Mouse (Mus musculus): ENCODE measurements around the gene Syt12. TPM values are rescaled to one million over a fixed set of nuclear protein-coding genes. Genes with fewer than 3 reads are reported as not detected.

The Syt12 gene
- polyA plus RNA-seq, 1 experiment = not detected

DNA sequence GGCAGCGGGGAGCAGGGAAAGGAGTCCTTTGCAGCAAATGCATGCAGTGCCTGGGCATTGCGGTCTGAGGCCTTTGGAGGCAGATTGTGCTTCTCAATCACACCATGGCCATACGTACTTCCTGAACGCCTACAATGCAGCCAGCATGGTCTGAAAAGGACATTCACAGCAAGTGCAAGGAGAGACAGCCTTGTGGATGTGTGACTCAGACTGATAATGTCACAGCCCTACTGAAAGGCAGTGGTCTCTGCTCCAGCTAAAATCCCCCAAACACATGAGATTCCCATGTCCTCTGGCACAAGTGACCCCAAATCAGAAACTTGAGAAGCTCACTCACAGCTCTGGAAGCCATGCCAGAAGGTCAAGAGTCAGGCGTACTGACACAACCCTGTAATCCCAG lies 18.6 kb upstream of the Syt12 start:
- Histone ChIP-seq H3K27ac (ENCODE audit: control insufficient read depth, insufficient read depth, low read depth, low read length, poor library complexity) (no peak overlapping the region), H3K4me1 (ENCODE audit: control insufficient read depth, insufficient read depth, low read length) (no peaks in the 10 kb centered on the region), H3K4me3 (replicated peaks; ENCODE audit: control insufficient read depth, low read depth, low read length) (no peak overlapping the region)
- 83% methylated on average over 5 of the region's 5 CpGs for WGBS
- TF ChIP-seq POLR2A (IDR thresholded peaks at IDR 0.05; ENCODE audit: borderline replicate concordance, control insufficient read depth, low read depth, low read length) (no peak), CTCF (IDR thresholded peaks at IDR 0.05; ENCODE audit: control insufficient read depth, insufficient read depth, low read length) (no peak)

DNA sequence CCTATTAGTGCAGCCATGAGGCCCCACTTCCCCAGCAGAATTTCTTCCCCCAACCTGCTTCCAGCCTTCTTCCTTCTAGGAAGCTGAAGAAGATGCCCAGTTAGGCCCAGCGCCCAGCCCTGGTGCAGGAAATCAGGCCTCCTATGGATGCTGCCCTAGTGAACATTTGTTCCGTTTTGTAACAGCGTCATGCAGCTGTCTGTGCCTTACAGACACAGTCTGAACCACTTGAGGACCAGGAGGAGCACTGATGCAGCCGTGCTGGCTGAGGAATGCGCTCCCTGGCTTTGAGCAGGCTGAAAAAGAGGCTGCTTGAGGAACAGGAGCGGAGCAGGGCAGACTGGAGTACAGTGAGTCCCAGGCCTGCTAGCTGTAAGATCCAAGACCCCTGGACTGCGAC lies 17.5 kb upstream of the Syt12 start:
- TF ChIP-seq POLR2A (IDR thresholded peaks at IDR 0.05; ENCODE audit: borderline replicate concordance, control insufficient read depth, low read depth, low read length) (no peak), CTCF (IDR thresholded peaks at IDR 0.05; ENCODE audit: control insufficient read depth, insufficient read depth, low read length) (no peak)
- WGBS = 84% methylated on average over 7 of the region's 7 CpGs
- no peaks in the 10 kb centered on the region for H3K4me1 ChIP-seq (ENCODE audit: control insufficient read depth, insufficient read depth, low read length)
- H3K4me3 ChIP-seq (replicated peaks; ENCODE audit: control insufficient read depth, low read depth, low read length) = no peak overlapping the region
- no peak overlapping the region for H3K27ac ChIP-seq (ENCODE audit: control insufficient read depth, insufficient read depth, low read depth, low read length, poor library complexity)

GRCm38 (mm10) chr19:4492526-4493296 lies 15.5 kb upstream of the Syt12 start:
- WGBS = 64% methylated on average over 9 of the region's 9 CpGs
- no peak for TF ChIP-seq POLR2A (IDR thresholded peaks at IDR 0.05; ENCODE audit: borderline replicate concordance, control insufficient read depth, low read depth, low read length)
- no peak for TF ChIP-seq CTCF (IDR thresholded peaks at IDR 0.05; ENCODE audit: control insufficient read depth, insufficient read depth, low read length)
- no peak overlapping the region for H3K4me3 ChIP-seq (replicated peaks; ENCODE audit: control insufficient read depth, low read depth, low read length)
- no peak overlapping the region for H3K27ac ChIP-seq (ENCODE audit: control insufficient read depth, insufficient read depth, low read depth, low read length, poor library complexity)
- H3K4me1 ChIP-seq (ENCODE audit: control insufficient read depth, insufficient read depth, low read length) = no peaks in the 10 kb centered on the region

- TF ChIP-seq POLR2A (IDR thresholded peaks at IDR 0.05; ENCODE audit: borderline replicate concordance, control insufficient read depth, low read depth, low read length) (no peak), CTCF (IDR thresholded peaks at IDR 0.05; ENCODE audit: control insufficient read depth, insufficient read depth, low read length) (no peak)
- H3K27ac ChIP-seq (ENCODE audit: control insufficient read depth, insufficient read depth, low read depth, low read length, poor library complexity) = no peak overlapping the region
- 75% methylated on average over 10 of the region's 10 CpGs for WGBS
- no peaks in the 10 kb centered on the region for H3K4me1 ChIP-seq (ENCODE audit: control insufficient read depth, insufficient read depth, low read length)
- no peak overlapping the region for H3K4me3 ChIP-seq (replicated peaks; ENCODE audit: control insufficient read depth, low read depth, low read length)
These were observed 13.9 kb upstream of the Syt12 start for GRCm38 (mm10) chr19:4491080-4491695.

DNA sequence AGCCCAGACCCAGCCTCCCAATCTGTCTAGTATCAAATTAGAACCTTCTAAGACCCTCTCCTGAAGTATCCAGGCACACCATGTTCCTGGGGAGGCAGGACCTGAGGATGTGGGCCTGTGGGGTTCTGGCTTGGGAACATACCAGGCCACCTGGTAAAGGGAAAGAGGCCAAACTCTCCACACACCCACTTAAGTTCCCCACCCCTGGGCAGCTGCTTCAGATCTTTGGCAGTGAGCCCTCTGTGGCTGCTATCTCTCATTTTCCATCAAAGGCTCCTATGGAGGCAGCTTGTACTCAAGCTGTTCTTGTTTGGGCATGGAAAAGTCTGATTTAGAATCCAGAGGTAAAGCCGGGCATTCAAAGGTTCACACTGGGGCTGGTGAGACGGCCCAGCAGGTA lies 10.6 kb upstream of the Syt12 start:
- Histone ChIP-seq H3K4me1 (ENCODE audit: control insufficient read depth, insufficient read depth, low read length) (no peaks in the 10 kb centered on the region; the same call in 1 of the 2 replicates), H3K4me3 (replicated peaks; ENCODE audit: control insufficient read depth, low read depth, low read length) (no peak overlapping the region), H3K27ac (ENCODE audit: control insufficient read depth, insufficient read depth, low read depth, low read length, poor library complexity) (no peak overlapping the region)
- no peak for TF ChIP-seq CTCF (IDR thresholded peaks at IDR 0.05; ENCODE audit: control insufficient read depth, insufficient read depth, low read length)
- TF ChIP-seq POLR2A (IDR thresholded peaks at IDR 0.05; ENCODE audit: borderline replicate concordance, control insufficient read depth, low read depth, low read length) = no peak
- WGBS = 66% methylated on average over 2 of the region's 2 CpGs

GRCm38 (mm10) chr19:4485006-4485405 lies 7.8 kb upstream of the Syt12 start:
- H3K4me3 ChIP-seq (replicated peaks; ENCODE audit: control insufficient read depth, low read depth, low read length) = no peak overlapping the region
- TF ChIP-seq POLR2A (IDR thresholded peaks at IDR 0.05; ENCODE audit: borderline replicate concordance, control insufficient read depth, low read depth, low read length) (no peak), CTCF (IDR thresholded peaks at IDR 0.05; ENCODE audit: control insufficient read depth, insufficient read depth, low read length) (no peak)
- 79% methylated on average over 5 of the region's 5 CpGs for WGBS
- no peak overlapping the region for H3K27ac ChIP-seq (ENCODE audit: control insufficient read depth, insufficient read depth, low read depth, low read length, poor library complexity)
- no peaks in the 10 kb centered on the region; the same call in 1 of the 2 replicates for H3K4me1 ChIP-seq (ENCODE audit: control insufficient read depth, insufficient read depth, low read length)

GRCm38 (mm10) chr19:4482111-4482859 lies 5.0 kb upstream of the Syt12 start:
- Histone ChIP-seq H3K27ac (ENCODE audit: control insufficient read depth, insufficient read depth, low read depth, low read length, poor library complexity) (no peak overlapping the region), H3K4me3 (replicated peaks; ENCODE audit: control insufficient read depth, low read depth, low read length) (no peak overlapping the region), H3K4me1 (ENCODE audit: control insufficient read depth, insufficient read depth, low read length) (no peaks in the 10 kb centered on the region; the same call in 1 of the 2 replicates)
- no peak for TF ChIP-seq CTCF (IDR thresholded peaks at IDR 0.05; ENCODE audit: control insufficient read depth, insufficient read depth, low read length)
- no peak for TF ChIP-seq POLR2A (IDR thresholded peaks at IDR 0.05; ENCODE audit: borderline replicate concordance, control insufficient read depth, low read depth, low read length)
- 85% methylated on average over 3 of the region's 3 CpGs for WGBS

DNA sequence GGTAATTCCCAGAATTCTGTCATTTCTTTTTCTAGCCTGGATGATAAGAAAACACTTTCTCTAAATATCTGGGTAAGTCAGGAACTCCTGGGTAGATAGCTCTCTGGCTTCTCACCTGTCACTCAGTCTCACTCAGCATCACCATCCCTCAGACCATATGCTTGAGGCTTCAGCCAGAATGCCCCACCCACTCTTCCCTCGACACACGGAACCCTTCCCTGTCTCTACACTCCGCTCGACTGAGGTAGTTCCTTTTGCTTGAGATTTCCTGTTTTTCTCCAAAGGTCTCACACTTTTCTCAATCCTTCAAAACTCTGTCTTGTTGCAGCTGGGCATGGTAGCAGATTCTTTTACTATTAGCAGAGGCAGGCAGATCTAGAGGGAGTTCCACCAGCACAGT lies 4.1 kb upstream of the Syt12 start:
- Histone ChIP-seq H3K27ac (ENCODE audit: control insufficient read depth, insufficient read depth, low read depth, low read length, poor library complexity) (no peak overlapping the region), H3K4me3 (replicated peaks; ENCODE audit: control insufficient read depth, low read depth, low read length) (no peak overlapping the region)
- WGBS = 13% methylated on average over 4 of the region's 4 CpGs

More for the DNA sequence above, 4.1 kb upstream of the Syt12 start:
- no peaks in the 10 kb centered on the region; the same call in 1 of the 2 replicates for H3K4me1 ChIP-seq (ENCODE audit: control insufficient read depth, insufficient read depth, low read length)
- no peak for TF ChIP-seq CTCF (IDR thresholded peaks at IDR 0.05; ENCODE audit: control insufficient read depth, insufficient read depth, low read length)
- TF ChIP-seq POLR2A (IDR thresholded peaks at IDR 0.05; ENCODE audit: borderline replicate concordance, control insufficient read depth, low read depth, low read length) = no peak

All from bone marrow, adult 2 months (tissue).